Mouse (Mus musculus) CH12.LX (cell line): ENCODE data around the gene Syt2.

Experiments
- CHD2 ChIP-seq: IDR thresholded peaks from 2 replicates; pipeline ENCODE4 v1.6.1; 2011; ENCODE audit warnings: low read length, improper control_type of control experiment
- CTCF ChIP-seq, 2 experiments: IDR thresholded peaks in 1 of 2; conservative IDR thresholded peaks in 1 of 2; 2 replicates each; pipeline ENCODE4 v1.5.1; 2011 to 2012; ENCODE audit warnings: low read depth in 2 of 2, low read length in 2 of 2, improper control_type of control experiment in 1 of 2, inconsistent platforms in 1 of 2, mild to moderate bottlenecking in 1 of 2, moderate library complexity in 1 of 2
- HCFC1 ChIP-seq: IDR thresholded peaks from 2 replicates; pipeline ENCODE4 v1.6.1; 2012; ENCODE audit warnings: low read depth, mild to moderate bottlenecking, inconsistent platforms, low read length, improper control_type of control experiment
- JUND ChIP-seq: conservative IDR thresholded peaks from 2 replicates; pipeline ENCODE4 v1.6.1; 2011; ENCODE audit warnings: low read depth, low read length, improper control_type of control experiment
- NELFE ChIP-seq: IDR thresholded peaks from 2 replicates; pipeline ENCODE4 v1.6.1; 2011; ENCODE audit warnings: low read depth, low read length, improper control_type of control experiment

GRCm38 (mm10) chr1:134727256-134727655, 80.8 kb downstream of the Syt2 start:
- TF ChIP-seq HCFC1 (no peak), CTCF (conservative IDR thresholded peaks at IDR 0.05 in 1 of 2, IDR thresholded peaks at IDR 0.05 in 1 of 2; ENCODE audit: low read depth in 2 of 2, low read length in 2 of 2) (no peak), CHD2 (no peak), JUND (no peak), NELFE (no peak)
